Mouse (Mus musculus) cerebellum, postnatal 36 days (tissue): ENCODE measurements around the gene Igfbp3.
"Not testable (repeated sequence)": the region's sequence is repeated elsewhere in the genome, so short reads cannot be mapped to it uniquely, and the experiment has no call there.

Experiments
- DNase-seq, 2 experiments: peaks; one replicate each; pipeline ENCODE4 v3.0.0; 2021 to 2022; ENCODE audit warnings: mixed read lengths in 2 of 2

The Igfbp3 gene

GRCm38 (mm10) chr11:7213501-7214341 lies at the start of gene Igfbp3:
TSS of gene Igfbp3 (minus strand) at chr11:7213923.
- peak; percentile 53 to 66 for DNase-seq

- DNase-seq, result no peak
Observed at GRCm38 (mm10) chr11:7250870-7251269, 37.1 kb upstream of the Igfbp3 start.

GRCm38 (mm10) chr11:7250415-7250814 lies 36.7 kb upstream of the Igfbp3 start:
- DNase-seq, result no peak

- no peak for DNase-seq
Observed at GRCm38 (mm10) chr11:7244782-7245181, 31.1 kb upstream of the Igfbp3 start.

GRCm38 (mm10) chr11:7239041-7239740 lies 25.5 kb upstream of the Igfbp3 start:
- DNase-seq, result no peak

- DNase-seq, result no peak
Observed at GRCm38 (mm10) chr11:7238546-7238945, 24.8 kb upstream of the Igfbp3 start.

GRCm38 (mm10) chr11:7237712-7238111 lies 24.0 kb upstream of the Igfbp3 start:
- DNase-seq, result no peak

GRCm38 (mm10) chr11:7236751-7237150 lies 23.0 kb upstream of the Igfbp3 start:
- DNase-seq, result no peak

GRCm38 (mm10) chr11:7234981-7235609 lies 21.4 kb upstream of the Igfbp3 start:
- no peak for DNase-seq

- DNase-seq, result no peak
Observed at GRCm38 (mm10) chr11:7234436-7234835, 20.7 kb upstream of the Igfbp3 start.

GRCm38 (mm10) chr11:7233333-7233732 lies 19.6 kb upstream of the Igfbp3 start:
- DNase-seq, result no peak

GRCm38 (mm10) chr11:7231958-7232357 lies 18.2 kb upstream of the Igfbp3 start:
- no peak for DNase-seq

- DNase-seq, result no peak
Observed at GRCm38 (mm10) chr11:7230000-7230399, 16.3 kb upstream of the Igfbp3 start.

GRCm38 (mm10) chr11:7228107-7228506 lies 14.4 kb upstream of the Igfbp3 start:
- DNase-seq, result no peak

- DNase-seq, result no peak
Observed at GRCm38 (mm10) chr11:7226810-7227550, 13.3 kb upstream of the Igfbp3 start.

- peak; percentile 13 to 43 for DNase-seq
Observed at GRCm38 (mm10) chr11:7226200-7226599, 12.5 kb upstream of the Igfbp3 start.

- DNase-seq, result not testable (repeated sequence)
Observed at GRCm38 (mm10) chr11:7221826-7222225, 8.1 kb upstream of the Igfbp3 start.

GRCm38 (mm10) chr11:7215703-7216102 lies 2.0 kb upstream of the Igfbp3 start:
- DNase-seq, result peak; percentile 67 to 72

GRCm38 (mm10) chr11:7214761-7215160 lies 1.0 kb upstream of the Igfbp3 start:
- peak; percentile 42 to 55 for DNase-seq

GRCm38 (mm10) chr11:7214342-7214660 lies 578 bp upstream of the Igfbp3 start:
- DNase-seq, result no peak

GRCm38 (mm10) chr11:7213161-7213500 lies 592 bp downstream of the Igfbp3 start:
- DNase-seq, result no peak

GRCm38 (mm10) chr11:7212126-7212798 lies 1.5 kb downstream of the Igfbp3 start:
- no peak for DNase-seq

GRCm38 (mm10) chr11:7211211-7211610 lies 2.5 kb downstream of the Igfbp3 start:
- DNase-seq, result no peak
